Mouse (Mus musculus) kidney, adult 18-20 months (tissue): ENCODE results near the gene Ndufs3.
A peak's percentile ranks its signal among the peaks of the same experiment; 100 is the strongest.

ENCODE experiments used
- DNase-seq: peaks from one replicate; pipeline ENCODE4 v3.0.0; 2021

The Ndufs3 gene

GRCm38 (mm10) chr2:90904076-90904855 lies at the start of gene Ndufs3, which contains the start of gene Kbtbd4:
Gene Ndufs3, minus strand, starts transcription at chr2:90904827.
Gene Kbtbd4, plus strand, starts transcription at chr2:90904740.
- DNase-seq = peak; percentile 92

- no peak for DNase-seq
Observed at GRCm38 (mm10) chr2:90953461-90953860, 48.8 kb upstream of the Ndufs3 start.

GRCm38 (mm10) chr2:90950582-90951194 lies 46.1 kb upstream of the Ndufs3 start:
- DNase-seq = no peak

- DNase-seq = no peak
Observed at GRCm38 (mm10) chr2:90950149-90950548, 45.5 kb upstream of the Ndufs3 start.

- DNase-seq = no peak
Observed at GRCm38 (mm10) chr2:90941744-90942143, 37.1 kb upstream of the Ndufs3 start.

- DNase-seq = peak; percentile 88
Observed at GRCm38 (mm10) chr2:90940233-90941229, 35.9 kb upstream of the Ndufs3 start, which contains the start of gene Celf1. Gene Celf1, plus strand, starts transcription at chr2:90940382.

- DNase-seq = no peak
Observed at GRCm38 (mm10) chr2:90939750-90940149, 35.1 kb upstream of the Ndufs3 start.

GRCm38 (mm10) chr2:90938362-90938761 lies 33.7 kb upstream of the Ndufs3 start:
- DNase-seq = no peak

GRCm38 (mm10) chr2:90932273-90932672 lies 27.6 kb upstream of the Ndufs3 start:
- no peak for DNase-seq

- DNase-seq = no peak
Observed at GRCm38 (mm10) chr2:90931829-90932228, 27.2 kb upstream of the Ndufs3 start.

GRCm38 (mm10) chr2:90928566-90928965 lies 23.9 kb upstream of the Ndufs3 start:
- DNase-seq = no peak

GRCm38 (mm10) chr2:90922636-90923035 lies 18.0 kb upstream of the Ndufs3 start:
- DNase-seq = no peak

- DNase-seq = no peak
Observed at GRCm38 (mm10) chr2:90921178-90921577, 16.6 kb upstream of the Ndufs3 start.

- peak; percentile 76 for DNase-seq
Observed at GRCm38 (mm10) chr2:90917999-90918698, 13.5 kb upstream of the Ndufs3 start.

- DNase-seq = peak; percentile 81
Observed at GRCm38 (mm10) chr2:90917233-90917998, 12.8 kb upstream of the Ndufs3 start.

GRCm38 (mm10) chr2:90916560-90917232 lies 12.1 kb upstream of the Ndufs3 start:
- no peak for DNase-seq

- DNase-seq = no peak
Observed at GRCm38 (mm10) chr2:90915516-90915915, 10.9 kb upstream of the Ndufs3 start.

GRCm38 (mm10) chr2:90913671-90914070 lies 9.0 kb upstream of the Ndufs3 start:
- DNase-seq = peak; percentile 38

- no peak for DNase-seq
Observed at GRCm38 (mm10) chr2:90911668-90912067, 7.0 kb upstream of the Ndufs3 start.

GRCm38 (mm10) chr2:90910861-90911260 lies 6.2 kb upstream of the Ndufs3 start:
- DNase-seq = no peak

- no peak for DNase-seq
Observed at GRCm38 (mm10) chr2:90906721-90907120, 2.1 kb upstream of the Ndufs3 start.
